Mouse (Mus musculus): Measurements from ENCODE around the gene Rab9.

DNA sequence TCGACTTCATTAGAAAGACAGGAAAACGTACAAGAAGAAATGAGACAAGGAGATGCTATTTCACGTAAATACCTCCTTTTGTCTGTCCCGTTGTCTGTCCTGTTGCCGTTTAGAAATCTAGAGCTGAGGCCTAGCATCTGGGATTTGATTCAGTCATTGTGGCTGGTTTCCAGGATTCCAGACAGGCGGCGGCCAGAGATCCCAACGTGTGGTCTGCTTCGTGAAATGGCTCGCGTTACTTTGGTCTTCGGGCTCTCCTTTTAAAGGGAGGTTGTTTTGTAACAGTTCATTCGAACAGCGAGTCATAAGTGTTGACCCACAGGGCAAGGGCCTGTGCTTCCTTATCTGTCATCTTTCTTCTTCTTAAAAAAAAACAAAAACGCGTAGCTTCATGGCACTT lies 38.7 kb upstream of the Rab9 start, which contains the start of gene Tceanc:
- TF ChIP-seq CTCF (IDR thresholded peaks at IDR 0.05; ENCODE audit: insufficient read depth, low read length): no peak
- TF ChIP-seq POLR2A (IDR thresholded peaks at IDR 0.05; ENCODE audit: borderline replicate concordance, extremely low read depth, low read depth, low read length): no peak
